Mouse (Mus musculus): ENCODE results near the gene Atg10.

- TF ChIP-seq CTCF (IDR thresholded peaks at IDR 0.05; ENCODE audit: low read depth) (no peak), EP300 (IDR thresholded peaks at IDR 0.05; ENCODE audit: low read depth) (no peak)
These were observed 123.4 kb downstream of the Atg10 start for GRCm38 (mm10) chr13:91100417-91100816.
